Mouse (Mus musculus): Measurements from ENCODE around the gene Hyal3. TPM values are rescaled to one million over a fixed set of nuclear protein-coding genes. Genes with fewer than 3 reads are reported as not detected.

Hyal3 gene
- total RNA-seq, 1 experiment, result 0.54 TPM

- in situ Hi-C loops (cut with MboI; ENCODE audit: low sequenced_read_pairs in 2 of 2, unreplicated experiment in 2 of 2), result no loop called here
- Histone ChIP-seq H3K9me3 (ENCODE audit: control insufficient read depth, insufficient read depth, low read depth, low read length) (no peaks in the 10 kb centered on the region), H3K36me3 (ENCODE audit: control insufficient read depth, insufficient read depth, low read length, poor library complexity, severe bottlenecking) (no peaks in the 10 kb centered on the region; the same call in 1 of the 2 replicates), H3K27ac (ENCODE audit: insufficient read depth, low read depth, low read length, poor library complexity, severe bottlenecking) (no peak overlapping the region), H3K4me3 (ENCODE audit: insufficient read depth in 1 of 2, low read depth in 1 of 2, low read length in 2 of 2, poor library complexity in 1 of 2, severe bottlenecking in 1 of 2) (no peak overlapping the region), H3K4me1 (ENCODE audit: control insufficient read depth in 2 of 2, insufficient read depth in 2 of 2, low read length in 2 of 2, poor library complexity in 1 of 2) (peaks cover 2 to 22% of the 10 kb centered on the region in 2 experiments; a peak in 2 of 4 replicates), H3K9ac (ENCODE audit: insufficient read depth, low read depth, low read length, poor library complexity, severe bottlenecking) (0 out of 2 replicates have a peak overlapping the region, but pooled peaks have one; percentile 3)
- DNase-seq (ENCODE audit: low read depth, low spot score), result no peak
- TF ChIP-seq HCFC1 (IDR thresholded peaks at IDR 0.05; ENCODE audit: borderline replicate concordance, insufficient read depth, low read length), result no peak
Observed at GRCm38 (mm10) chr9:107579023-107579900, 1.4 kb upstream of the Hyal3 start.

- H3K4me3 ChIP-seq (ENCODE audit: insufficient read depth in 1 of 2, low read depth in 1 of 2, low read length in 2 of 2, poor library complexity in 1 of 2, severe bottlenecking in 1 of 2), result no peak overlapping the region
- DNase-seq (ENCODE audit: low read depth, low spot score), result no peak
- no peak overlapping the region for H3K27ac ChIP-seq (ENCODE audit: insufficient read depth, low read depth, low read length, poor library complexity, severe bottlenecking)
- in situ Hi-C loops (cut with MboI; ENCODE audit: low sequenced_read_pairs in 2 of 2, unreplicated experiment in 2 of 2), result no loop called here
- no peaks in the 10 kb centered on the region for H3K9me3 ChIP-seq (ENCODE audit: control insufficient read depth, insufficient read depth, low read depth, low read length)
- H3K9ac ChIP-seq (ENCODE audit: insufficient read depth, low read depth, low read length, poor library complexity, severe bottlenecking), result no peak overlapping the region
- TF ChIP-seq ZNF384 (IDR thresholded peaks at IDR 0.05; ENCODE audit: low read depth, low read length) (no peak), HCFC1 (IDR thresholded peaks at IDR 0.05; ENCODE audit: borderline replicate concordance, insufficient read depth, low read length) (no peak), ZC3H11A (IDR thresholded peaks at IDR 0.05; ENCODE audit: borderline replicate concordance, low read depth, low read length) (no peak)
- peaks cover 2 to 17% of the 10 kb centered on the region in 2 experiments; a peak in 1 of 4 replicates for H3K4me1 ChIP-seq (ENCODE audit: control insufficient read depth in 2 of 2, insufficient read depth in 2 of 2, low read length in 2 of 2, poor library complexity in 1 of 2)
- no peaks in the 10 kb centered on the region; the same call in 1 of the 2 replicates for H3K36me3 ChIP-seq (ENCODE audit: control insufficient read depth, insufficient read depth, low read length, poor library complexity, severe bottlenecking)
Observed at GRCm38 (mm10) chr9:107581584-107581983, 966 bp downstream of the Hyal3 start.

- no peak for TF ChIP-seq ZC3H11A (IDR thresholded peaks at IDR 0.05; ENCODE audit: borderline replicate concordance, low read depth, low read length)
- no peak for TF ChIP-seq HCFC1 (IDR thresholded peaks at IDR 0.05; ENCODE audit: borderline replicate concordance, insufficient read depth, low read length)
- no peak for TF ChIP-seq ZNF384 (IDR thresholded peaks at IDR 0.05; ENCODE audit: low read depth, low read length)
- no peak for TF ChIP-seq MAFK (IDR thresholded peaks at IDR 0.05; ENCODE audit: insufficient read depth, low read depth, low read length)
- TF ChIP-seq CHD2 (IDR thresholded peaks at IDR 0.05; ENCODE audit: low read depth, low read length), result no peak
- DNase-seq (ENCODE audit: low read depth, low spot score), result no peak
- no peak overlapping the region for H3K9ac ChIP-seq (ENCODE audit: insufficient read depth, low read depth, low read length, poor library complexity, severe bottlenecking)
- no peak overlapping the region for H3K4me3 ChIP-seq (ENCODE audit: insufficient read depth in 1 of 2, low read depth in 1 of 2, low read length in 2 of 2, poor library complexity in 1 of 2, severe bottlenecking in 1 of 2)
- H3K9me3 ChIP-seq (ENCODE audit: control insufficient read depth, insufficient read depth, low read depth, low read length), result no peaks in the 10 kb centered on the region
- H3K27ac ChIP-seq (ENCODE audit: insufficient read depth, low read depth, low read length, poor library complexity, severe bottlenecking), result no peak overlapping the region
- H3K36me3 ChIP-seq (ENCODE audit: control insufficient read depth, insufficient read depth, low read length, poor library complexity, severe bottlenecking), result no peaks in the 10 kb centered on the region; the same call in 1 of the 2 replicates
- peaks cover 2 to 13% of the 10 kb centered on the region in 2 experiments; a peak in 1 of 4 replicates for H3K4me1 ChIP-seq (ENCODE audit: control insufficient read depth in 2 of 2, insufficient read depth in 2 of 2, low read length in 2 of 2, poor library complexity in 1 of 2)
- in situ Hi-C loops (cut with MboI; ENCODE audit: low sequenced_read_pairs in 2 of 2, unreplicated experiment in 2 of 2), result no loop called here
Observed at GRCm38 (mm10) chr9:107582509-107583062, 2.0 kb downstream of the Hyal3 start.

GRCm38 (mm10) chr9:107583174-107583573 lies 2.6 kb downstream of the Hyal3 start:
- TF ChIP-seq CHD2 (IDR thresholded peaks at IDR 0.05; ENCODE audit: low read depth, low read length) (no peak), MAFK (IDR thresholded peaks at IDR 0.05; ENCODE audit: insufficient read depth, low read depth, low read length) (no peak), ZNF384 (IDR thresholded peaks at IDR 0.05; ENCODE audit: low read depth, low read length) (no peak), ZC3H11A (IDR thresholded peaks at IDR 0.05; ENCODE audit: borderline replicate concordance, low read depth, low read length) (no peak), HCFC1 (IDR thresholded peaks at IDR 0.05; ENCODE audit: borderline replicate concordance, insufficient read depth, low read length) (no peak)
- no peak for DNase-seq (ENCODE audit: low read depth, low spot score)
- Histone ChIP-seq H3K4me3 (ENCODE audit: insufficient read depth in 1 of 2, low read depth in 1 of 2, low read length in 2 of 2, poor library complexity in 1 of 2, severe bottlenecking in 1 of 2) (no peak overlapping the region), H3K27ac (ENCODE audit: insufficient read depth, low read depth, low read length, poor library complexity, severe bottlenecking) (no peak overlapping the region), H3K9ac (ENCODE audit: insufficient read depth, low read depth, low read length, poor library complexity, severe bottlenecking) (no peak overlapping the region), H3K9me3 (ENCODE audit: control insufficient read depth, insufficient read depth, low read depth, low read length) (no peaks in the 10 kb centered on the region), H3K4me1 (ENCODE audit: control insufficient read depth in 2 of 2, insufficient read depth in 2 of 2, low read length in 2 of 2, poor library complexity in 1 of 2) (peaks cover 2 to 13% of the 10 kb centered on the region in 2 experiments; a peak in 2 of 4 replicates), H3K36me3 (ENCODE audit: control insufficient read depth, insufficient read depth, low read length, poor library complexity, severe bottlenecking) (no peaks in the 10 kb centered on the region; the same call in 1 of the 2 replicates)
- in situ Hi-C loops (cut with MboI; ENCODE audit: low sequenced_read_pairs in 2 of 2, unreplicated experiment in 2 of 2), result no loop called here

Measured in ES-E14 (cell line).